Mouse (Mus musculus) erythroblast, embryonic 14.5 days (primary cell): ENCODE measurements at regions not wholly inside any gene's neighbourhood (a gene's known extent, or its start where the extent isn't known, plus 50 kb on each side); places are given as distances from the start of the nearest gene placed in this dataset.

Experiments
- GATA1 ChIP-seq: IDR thresholded peaks from 2 replicates; pipeline ENCODE4 v1.6.1; 2012; ENCODE audit warnings: low read length, inconsistent platforms, mixed read lengths
- TAL1 ChIP-seq: IDR thresholded peaks from 3 replicates; pipeline ENCODE4 v1.6.1; 2012; ENCODE audit warnings: low read length, inconsistent platforms, mixed read lengths

DNA sequence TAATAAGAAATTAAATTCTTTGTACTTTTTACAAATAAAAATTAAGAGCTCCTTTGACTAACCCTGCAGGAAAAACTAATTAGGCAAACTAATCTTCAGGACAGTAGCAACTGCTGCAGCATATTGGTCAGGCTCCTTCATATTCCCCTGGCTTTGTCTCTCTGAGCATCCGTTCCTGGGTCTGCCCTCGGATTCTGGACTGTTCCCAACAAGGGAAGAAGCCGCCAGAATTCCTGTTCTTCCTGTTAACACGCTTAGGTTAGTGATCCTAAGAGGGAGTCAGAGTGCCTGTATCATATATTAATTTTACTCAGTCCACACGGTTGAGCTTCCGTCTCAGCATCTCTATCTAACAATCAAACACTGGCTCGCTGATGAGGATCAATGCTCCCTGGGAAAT, 120.3 kb upstream of the Prkcq start:
- TF ChIP-seq GATA1, result no peak
- no peak for TF ChIP-seq TAL1
